Mouse (Mus musculus) ES-CJ7 (cell line): ENCODE results near the gene Ssrp1.

Experiments
- DNase-seq: peaks from one replicate; pipeline ENCODE4 v3.0.0; 2011; ENCODE audit warnings: low read depth, low spot score

Ssrp1 gene

DNA sequence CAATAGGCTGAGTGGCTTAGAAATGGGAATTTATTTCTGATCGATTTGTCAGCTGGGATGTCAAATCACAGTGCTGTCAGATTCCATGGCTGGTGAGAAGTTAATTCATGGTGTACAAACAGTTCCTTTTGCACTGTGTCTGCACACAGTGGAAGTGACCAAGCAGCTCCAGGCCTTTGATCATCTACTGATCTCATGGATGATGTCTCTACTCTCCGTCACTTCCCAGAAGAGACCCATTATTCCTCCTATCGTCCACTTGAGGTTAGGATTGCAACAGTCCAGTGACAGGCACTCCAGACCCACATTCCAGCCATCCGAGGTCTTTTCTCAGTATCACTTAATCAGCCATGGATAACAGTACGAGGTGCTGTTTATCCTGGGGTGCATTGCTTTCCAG is 36.7 kb downstream of the Ssrp1 start:
- DNase-seq, result no peak

DNA sequence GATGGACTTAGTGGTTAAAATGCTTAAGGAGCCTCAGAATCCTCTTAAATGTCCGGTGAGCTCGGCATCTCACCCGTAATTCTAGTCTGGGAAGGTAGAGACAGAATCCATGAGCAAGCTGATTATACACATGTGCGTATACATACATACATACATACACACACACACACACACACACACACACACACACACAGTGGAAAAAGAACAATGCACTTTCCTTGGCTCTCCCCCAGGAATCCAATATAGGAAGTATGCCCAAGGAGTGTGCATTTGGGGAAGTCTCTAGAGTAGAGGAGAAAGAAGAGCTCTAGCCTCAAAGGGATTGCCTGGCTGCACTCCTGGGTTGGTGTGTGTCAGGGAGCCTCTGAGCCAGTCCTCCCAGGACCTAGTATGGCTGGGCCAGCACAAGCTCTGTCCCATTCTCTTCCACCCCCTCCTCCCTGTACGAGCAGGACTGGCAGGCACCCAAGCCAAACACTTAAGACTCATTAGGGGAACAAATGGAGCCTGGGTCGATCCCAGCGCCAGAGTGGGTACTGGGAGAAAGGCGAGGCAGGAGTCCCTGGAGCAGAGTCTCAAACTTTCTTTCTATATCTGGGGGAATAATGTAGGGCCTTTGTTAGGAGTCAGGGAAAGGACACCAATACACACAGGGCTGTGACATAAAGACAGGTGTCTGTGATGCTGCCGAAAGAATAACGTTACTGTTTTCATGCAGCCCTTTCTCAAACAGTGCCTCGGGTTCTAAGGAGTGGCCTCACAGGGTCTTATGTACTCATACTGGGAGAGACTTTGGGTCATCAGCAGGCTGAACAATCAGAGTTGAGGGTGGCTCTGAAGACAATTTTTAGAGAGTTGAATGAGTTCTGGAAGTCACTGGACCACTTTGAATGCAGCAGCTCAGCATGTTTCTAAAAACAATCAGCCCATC is 51.9 kb downstream of the Ssrp1 start:
- no peak for DNase-seq

- no peak for DNase-seq
These were observed 54.3 kb downstream of the Ssrp1 start for GRCm38 (mm10) chr2:85091325-85091724.

DNA sequence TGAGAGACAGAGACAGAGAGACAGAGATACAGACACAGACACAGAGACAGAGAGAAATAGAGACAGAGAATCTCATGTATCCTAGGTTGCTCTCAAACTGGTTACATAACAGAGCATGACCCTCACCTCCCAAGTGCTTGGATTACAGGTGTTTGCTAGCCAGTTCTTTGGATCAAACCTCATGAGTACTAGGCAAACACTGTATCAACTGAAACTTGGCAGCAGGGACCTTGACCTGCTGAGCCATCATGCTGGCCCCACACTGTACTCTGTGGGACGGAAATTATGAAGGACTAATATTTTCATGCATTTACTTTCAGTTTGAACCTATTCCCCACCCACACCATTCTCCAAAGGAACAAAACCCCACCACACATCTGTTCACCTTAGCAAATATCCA is 56.3 kb downstream of the Ssrp1 start:
- DNase-seq, result no peak

- no peak for DNase-seq
These were observed 58.9 kb downstream of the Ssrp1 start for GRCm38 (mm10) chr2:85095906-85096305.
